Mouse (Mus musculus) ES-E14 (cell line): Measurements from ENCODE around the gene Rorb. TPM values are rescaled to one million over a fixed set of nuclear protein-coding genes. Genes with fewer than 3 reads are reported as not detected.

Experiments
- DNase-seq: peaks from one replicate; pipeline ENCODE4 v3.0.0-alpha.2; 2013; ENCODE audit warnings: low read depth, low spot score
- H3K27ac ChIP-seq: 2 replicates; pipeline ENCODE4 v1.5.1; 2012; ENCODE audit warnings: low read depth, mild to moderate bottlenecking, low read length, moderate library complexity, mixed read lengths; ENCODE audit not compliant: poor library complexity, insufficient read depth, severe bottlenecking
- H3K36me3 ChIP-seq: 2 replicates; pipeline ENCODE4 v1.6.1; 2012; ENCODE audit warnings: mild to moderate bottlenecking, low read length, moderate library complexity, mixed read lengths; ENCODE audit not compliant: control insufficient read depth, poor library complexity, insufficient read depth, severe bottlenecking
- H3K4me1 ChIP-seq, 2 experiments: fragments of 150-350 bp in 1 of 2; sonication (generic) in 1 of 2; 2 replicates each; pipeline ENCODE4 v1.6.1; 2012; ENCODE audit warnings: low read length in 2 of 2, mild to moderate bottlenecking in 1 of 2, mixed read lengths in 1 of 2; ENCODE audit not compliant: control insufficient read depth in 2 of 2, insufficient read depth in 2 of 2, poor library complexity in 1 of 2
- H3K4me3 ChIP-seq, 2 experiments: fragments of 150-350 bp in 1 of 2; sonication (generic) in 1 of 2; 2 replicates each; pipeline ENCODE4 v1.5.1; 2012; ENCODE audit warnings: low read length in 2 of 2, low read depth in 1 of 2, mild to moderate bottlenecking in 1 of 2, mixed read lengths in 1 of 2; ENCODE audit not compliant: insufficient read depth in 1 of 2, poor library complexity in 1 of 2, severe bottlenecking in 1 of 2
- H3K9ac ChIP-seq: 2 replicates; pipeline ENCODE4 v1.6.1; 2012; ENCODE audit warnings: low read depth, mild to moderate bottlenecking, low read length, mixed read lengths; ENCODE audit not compliant: poor library complexity, insufficient read depth, severe bottlenecking
- H3K9me3 ChIP-seq: fragments of 150-350 bp; sonication (generic); 2 replicates; pipeline ENCODE4 v1.6.1; 2012; ENCODE audit warnings: low read depth, mild to moderate bottlenecking, low read length; ENCODE audit not compliant: control insufficient read depth, insufficient read depth
- CHD2 ChIP-seq: IDR thresholded peaks from 2 replicates; pipeline ENCODE4 v1.6.1; 2014; ENCODE audit warnings: mild to moderate bottlenecking, low read depth, low read length, inconsistent platforms
- HCFC1 ChIP-seq: IDR thresholded peaks from 2 replicates; pipeline ENCODE4 v1.6.1; 2012; ENCODE audit warnings: low read length, inconsistent platforms, borderline replicate concordance; ENCODE audit not compliant: insufficient read depth
- MAFK ChIP-seq: IDR thresholded peaks from 2 replicates; pipeline ENCODE4 v1.6.1; 2014; ENCODE audit warnings: mild to moderate bottlenecking, low read depth, low read length, inconsistent platforms; ENCODE audit not compliant: insufficient read depth
- ZC3H11A ChIP-seq: IDR thresholded peaks from 2 replicates; pipeline ENCODE4 v1.6.1; 2012; ENCODE audit warnings: low read depth, mild to moderate bottlenecking, inconsistent platforms, low read length, borderline replicate concordance
- ZNF384 ChIP-seq: IDR thresholded peaks from 2 replicates; pipeline ENCODE4 v1.6.1; 2012; ENCODE audit warnings: low read depth, low read length, inconsistent platforms
- in situ Hi-C, 2 experiments: fragments of 600-800 bp; cut with MboI; formaldehyde crosslinking; loops; one replicate each; pipeline ENCODE4 v1.15.1; 2025; ENCODE audit warnings: low sequenced_read_pairs in 2 of 2, inconsistent platforms in 1 of 2; ENCODE audit not compliant: unreplicated experiment in 2 of 2
- total RNA-seq: library from RNA; depleted of rRNA; stranded (reverse); fragments of 300-350 nt; gene quantifications from 2 replicates; pipeline ENCODE4 v1.2.3, GENCODE M21; 2012; rRNA removed

The Rorb gene
- 0.05 and 0.13 TPM in 2 replicates for total RNA-seq

- in situ Hi-C loops = no loop called here
- no peak within 1 kb of the TSS for H3K27ac ChIP-seq
- H3K9ac ChIP-seq = no peak within 1 kb of the TSS
- no peaks in the 10 kb centered on the region for H3K4me1 ChIP-seq
- peak within 1 kb of the TSS; percentile 47 to 50 for H3K4me3 ChIP-seq
- no peak for TF ChIP-seq CHD2
- no peak for TF ChIP-seq HCFC1
- no peak for TF ChIP-seq MAFK
- no peak for TF ChIP-seq ZNF384
- TF ChIP-seq ZC3H11A = no peak
- H3K36me3 ChIP-seq = no peaks in the 10 kb centered on the region
- peak; percentile 83 for DNase-seq
- H3K9me3 ChIP-seq = no peaks in the 10 kb centered on the region
Observed at GRCm38 (mm10) chr19:19110793-19111427, at the start of gene Rorb. TSS of gene Rorb (minus strand) at chr19:19111196.

GRCm38 (mm10) chr19:19148847-19149246, 37.9 kb upstream of the Rorb start:
- Histone ChIP-seq H3K36me3 (no peaks in the 10 kb centered on the region), H3K9ac (no peak overlapping the region), H3K4me3 (no peak overlapping the region), H3K27ac (no peak overlapping the region), H3K4me1 (no peaks in the 10 kb centered on the region), H3K9me3 (no peaks in the 10 kb centered on the region)
- in situ Hi-C loops = no loop called here
- DNase-seq = no peak
- TF ChIP-seq MAFK (no peak), ZNF384 (no peak), CHD2 (no peak)

GRCm38 (mm10) chr19:19144447-19144846, 33.5 kb upstream of the Rorb start:
- no peak overlapping the region for H3K4me3 ChIP-seq
- no peak overlapping the region for H3K9ac ChIP-seq
- TF ChIP-seq HCFC1 = no peak
- TF ChIP-seq CHD2 = no peak
- TF ChIP-seq ZC3H11A = no peak
- TF ChIP-seq MAFK = no peak
- TF ChIP-seq ZNF384 = no peak
- DNase-seq = no peak
- H3K4me1 ChIP-seq = no peaks in the 10 kb centered on the region
- no peaks in the 10 kb centered on the region for H3K9me3 ChIP-seq
- no peak overlapping the region for H3K27ac ChIP-seq
- no peaks in the 10 kb centered on the region for H3K36me3 ChIP-seq
- in situ Hi-C loops = no loop called here

- H3K4me1 ChIP-seq = no peaks in the 10 kb centered on the region
- no peak overlapping the region for H3K9ac ChIP-seq
- no peak overlapping the region for H3K27ac ChIP-seq
- TF ChIP-seq ZC3H11A = no peak
- TF ChIP-seq MAFK = no peak
- TF ChIP-seq CHD2 = no peak
- no peak for TF ChIP-seq ZNF384
- TF ChIP-seq HCFC1 = no peak
- no peak overlapping the region for H3K4me3 ChIP-seq
- H3K36me3 ChIP-seq = no peaks in the 10 kb centered on the region
- in situ Hi-C loops = no loop called here
- no peaks in the 10 kb centered on the region for H3K9me3 ChIP-seq
- no peak for DNase-seq
Observed at GRCm38 (mm10) chr19:19136856-19137255, 25.9 kb upstream of the Rorb start.

- no peak for TF ChIP-seq MAFK
- TF ChIP-seq HCFC1 = no peak
- no peak for TF ChIP-seq CHD2
- no peak for TF ChIP-seq ZNF384
Observed at GRCm38 (mm10) chr19:19135838-19136237, 24.8 kb upstream of the Rorb start.

More at GRCm38 (mm10) chr19:19135838-19136237, 24.8 kb upstream of the Rorb start:
- no peak overlapping the region for H3K4me3 ChIP-seq
- H3K36me3 ChIP-seq = no peaks in the 10 kb centered on the region
- no peaks in the 10 kb centered on the region for H3K9me3 ChIP-seq
- no peak overlapping the region for H3K9ac ChIP-seq
- no peak overlapping the region for H3K27ac ChIP-seq
- in situ Hi-C loops = no loop called here
- H3K4me1 ChIP-seq = no peaks in the 10 kb centered on the region
- no peak for DNase-seq
